Mouse (Mus musculus) olfactory bulb, adult 2 months (tissue): ENCODE measurements around the gene Lsm7. TPM values are rescaled to one million over a fixed set of nuclear protein-coding genes. Genes with fewer than 3 reads are reported as not detected.
A peak's percentile ranks its signal among the peaks of the same experiment; 100 is the strongest.

Experiments
- H3K27ac ChIP-seq: fragments of 200-500 bp; 2 replicates; pipeline ENCODE4 v1.5.1; 2012; ENCODE audit warnings: low read depth, low read length; ENCODE audit not compliant: insufficient read depth
- H3K4me1 ChIP-seq: fragments of 200-500 bp; 2 replicates; pipeline ENCODE4 v1.6.1; 2012; ENCODE audit warnings: low read length; ENCODE audit not compliant: control insufficient read depth, insufficient read depth
- H3K4me3 ChIP-seq: fragments of 200-500 bp; 2 replicates; pipeline ENCODE4 v1.5.1; 2012; ENCODE audit warnings: mild to moderate bottlenecking, low read depth, low read length, moderate library complexity; ENCODE audit not compliant: insufficient read depth
- CTCF ChIP-seq: fragments of 200-500 bp; IDR thresholded peaks from 2 replicates; pipeline ENCODE4 v1.5.1; 2012; ENCODE audit warnings: low read depth, mild to moderate bottlenecking, low read length, moderate library complexity; ENCODE audit not compliant: insufficient read depth
- POLR2A ChIP-seq: fragments of 200-500 bp; IDR thresholded peaks from 2 replicates; pipeline ENCODE4 v1.6.1; 2012; ENCODE audit warnings: mild to moderate bottlenecking, low read depth, low read length, moderate library complexity; ENCODE audit not compliant: insufficient read depth
- WGBS: fragments of 180-500 bp; shearing (Covaris S2); methylation state at CpG from one replicate; pipeline ENCODE4 v1.1.7; 2018; 5-methylcytosine and 5-hydroxymethylcytosine counted together
- polyA plus RNA-seq: library from polyadenylated mRNA; stranded (reverse); fragments of >200 nt; gene quantifications from 2 replicates; pipeline ENCODE4 v1.2.4, GENCODE M21; 2012; ENCODE audit warnings: low replicate concordance; ENCODE audit not compliant: missing spikeins, insufficient read depth, insufficient read length

Gene Lsm7
- not detected in 2 replicates for polyA plus RNA-seq

GRCm38 (mm10) chr10:80854913-80855748 lies at the start of gene Lsm7, which contains the start of gene Sppl2b:
TSS of gene Lsm7 (minus strand) at chr10:80855209.
TSS of gene Sppl2b (plus strand) at chr10:80855275.
- TF ChIP-seq POLR2A (peak; percentile 94), CTCF (no peak)
- Histone ChIP-seq H3K4me3 (peak within 1 kb of the TSS; percentile 62), H3K4me1 (peaks cover 39% of the 10 kb centered on the region), H3K27ac (peak within 1 kb of the TSS; percentile 13)
- WGBS, result under 1% methylated on average over 81 of the region's 81 CpGs

GRCm38 (mm10) chr10:80904709-80905108 lies 49.7 kb upstream of the Lsm7 start:
- 93% methylated on average over 11 of the region's 11 CpGs for WGBS
- Histone ChIP-seq H3K4me3 (no peak overlapping the region), H3K27ac (no peak overlapping the region), H3K4me1 (peaks cover 3% of the 10 kb centered on the region)
- no peak for TF ChIP-seq POLR2A
- no peak for TF ChIP-seq CTCF

- 84% methylated on average over 28 of the region's 28 CpGs for WGBS
- no peak overlapping the region for H3K27ac ChIP-seq
- H3K4me1 ChIP-seq, result peaks cover 9% of the 10 kb centered on the region
- H3K4me3 ChIP-seq, result no peak overlapping the region
- TF ChIP-seq CTCF, result no peak
- no peak for TF ChIP-seq POLR2A
Measured at GRCm38 (mm10) chr10:80904004-80904693, 49.1 kb upstream of the Lsm7 start.

GRCm38 (mm10) chr10:80903282-80903681 lies 48.3 kb upstream of the Lsm7 start:
- Histone ChIP-seq H3K4me3 (no peak overlapping the region), H3K27ac (no peak overlapping the region), H3K4me1 (peaks cover 16% of the 10 kb centered on the region)
- WGBS, result 92% methylated on average over 10 of the region's 10 CpGs
- no peak for TF ChIP-seq POLR2A
- TF ChIP-seq CTCF, result no peak

- WGBS, result 93% methylated on average over 9 of the region's 9 CpGs
- Histone ChIP-seq H3K4me1 (peaks cover 24% of the 10 kb centered on the region), H3K27ac (no peak overlapping the region), H3K4me3 (no peak overlapping the region)
- TF ChIP-seq CTCF (no peak), POLR2A (no peak)
Measured at GRCm38 (mm10) chr10:80902273-80902940, 47.4 kb upstream of the Lsm7 start.

GRCm38 (mm10) chr10:80901409-80902272 lies 46.6 kb upstream of the Lsm7 start:
- TF ChIP-seq POLR2A, result no peak
- no peak for TF ChIP-seq CTCF
- 87% methylated on average over 19 of the region's 19 CpGs for WGBS
- Histone ChIP-seq H3K4me1 (peaks cover 29% of the 10 kb centered on the region), H3K4me3 (no peak overlapping the region), H3K27ac (no peak overlapping the region)

- under 1% methylated on average over 72 of the region's 72 CpGs for WGBS
- peak within 1 kb of the TSS; percentile 50 for H3K27ac ChIP-seq
- TF ChIP-seq CTCF (no peak), POLR2A (peak; percentile 50)
- peak within 1 kb of the TSS; percentile 68 for H3K4me3 ChIP-seq
- H3K4me1 ChIP-seq, result peaks cover 29% of the 10 kb centered on the region
Measured at GRCm38 (mm10) chr10:80900318-80901247, 45.6 kb upstream of the Lsm7 start, which contains the start of gene Timm13. TSS of gene Timm13 (minus strand) at chr10:80900969.
